8 mouse cellular contexts compared by ENCODE assay signal in the genomic region with DNA sequence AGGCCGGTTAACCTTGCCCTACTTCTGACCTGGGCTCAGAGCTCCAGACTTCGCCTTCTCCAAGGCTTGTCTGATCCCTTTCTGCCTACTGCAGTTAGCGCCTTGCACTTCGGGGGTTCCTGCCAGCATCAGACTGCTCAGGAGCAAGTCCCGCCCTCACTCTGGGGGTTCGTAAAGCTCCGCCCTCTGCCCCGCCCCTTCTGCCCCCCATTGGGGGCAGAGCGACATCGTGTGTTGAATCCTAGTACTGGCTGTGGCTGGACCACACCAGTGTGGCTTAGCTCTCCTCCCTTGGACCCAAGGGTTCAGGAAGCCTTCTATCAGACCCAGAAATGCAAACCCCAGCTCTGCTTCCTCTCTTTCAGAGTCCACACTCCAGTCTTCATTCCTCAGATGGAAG. TPM values are rescaled to one million over a fixed set of nuclear protein-coding genes. Genes with fewer than 3 reads are reported as not detected.
A peak's percentile ranks its signal among the peaks of the same experiment; 100 is the strongest.
DNase-seq lines count a peak whose midpoint lies in the region; ATAC-seq and TF ChIP-seq lines count a peak whose summit lies in the region.

Gene Sbk2, minus strand, starts transcription at position 135 of the 400 bp plus-strand sequence.

- no peak within 1 kb of the TSS for H3K4me3 ChIP-seq in ES-E14 (ENCODE audit: insufficient read depth in 1 of 2, low read depth in 1 of 2, low read length in 2 of 2, poor library complexity in 1 of 2, severe bottlenecking in 1 of 2)
- H3K4me3 ChIP-seq in hindbrain, embryonic 10.5 days = peak within 1 kb of the TSS; percentile 18; the same call in 1 of the 2 replicates
- H3K4me3 ChIP-seq in lung, embryonic 15.5 days = 0 out of 2 replicates have a peak within 1 kb of the TSS, but pooled peaks have one; percentile 5
- H3K4me3 ChIP-seq in thymus, adult 2 months (ENCODE audit: control insufficient read depth, insufficient read depth, low read length) = no peak within 1 kb of the TSS

- no peak within 1 kb of the TSS for H3K9ac ChIP-seq in ES-E14 (ENCODE audit: insufficient read depth, low read depth, low read length, poor library complexity, severe bottlenecking)
- H3K9ac ChIP-seq in lung, embryonic 15.5 days = no peak within 1 kb of the TSS

- peak; percentile 77 for DNase-seq in ES-E14 (ENCODE audit: low read depth, low spot score)
- peak; percentile 43 for DNase-seq in cerebellum, adult 9-10 months
- peak; percentile 20 to 78 for DNase-seq in frontal cortex, adult 2 months (ENCODE audit: extremely low spot score in 1 of 2, low spot score in 1 of 2)
- peak; percentile 62 for DNase-seq in hindbrain, embryonic 10.5 days (ENCODE audit: low spot score)
- DNase-seq in layer of hippocampus, adult 9-11 months = peak; percentile 73
- DNase-seq in ovary, postnatal 10 days (ENCODE audit: low spot score) = peak; percentile 57
- DNase-seq in thymus, adult 2 months = peak; percentile 86

- TF ChIP-seq CTCF in thymus, adult 2 months (IDR thresholded peaks at IDR 0.05; ENCODE audit: borderline replicate concordance, control insufficient read depth, extremely low read depth, insufficient read depth, low read length, poor library complexity) = peak; percentile 69; the same call in 1 of the 2 replicates

- no peak for TF ChIP-seq POLR2A in thymus, adult 2 months (IDR thresholded peaks at IDR 0.05; ENCODE audit: control insufficient read depth, extremely low read depth, insufficient read depth, low read length, poor library complexity)

- peaks cover 0 to 6% of the 10 kb centered on the region in 2 experiments; a peak in 1 of 4 replicates for H3K4me1 ChIP-seq in ES-E14 (ENCODE audit: control insufficient read depth in 2 of 2, insufficient read depth in 2 of 2, low read length in 2 of 2, poor library complexity in 1 of 2)
- 0 out of 2 replicates have a peak, but pooled peaks cover 7% of the 10 kb centered on the region for H3K4me1 ChIP-seq in hindbrain, embryonic 10.5 days (replicated peaks)
- H3K4me1 ChIP-seq in lung, embryonic 15.5 days = peaks cover 4% of the 10 kb centered on the region; the same call in 1 of the 2 replicates
- peaks cover 4% of the 10 kb centered on the region; the same call in 1 of the 2 replicates for H3K4me1 ChIP-seq in thymus, adult 2 months (replicated peaks; ENCODE audit: control insufficient read depth, insufficient read depth, low read length)

- H3K36me3 ChIP-seq in ES-E14 (ENCODE audit: control insufficient read depth, insufficient read depth, low read length, poor library complexity, severe bottlenecking) = no peaks in the 10 kb centered on the region
- H3K36me3 ChIP-seq in hindbrain, embryonic 10.5 days = no peaks in the 10 kb centered on the region
- no peaks in the 10 kb centered on the region for H3K36me3 ChIP-seq in lung, embryonic 15.5 days
- no peaks in the 10 kb centered on the region for H3K36me3 ChIP-seq in thymus, adult 2 months (ENCODE audit: control insufficient read depth, insufficient read depth, low read length)

- H3K27me3 ChIP-seq in hindbrain, embryonic 10.5 days (ENCODE audit: insufficient read depth, poor library complexity, severe bottlenecking) = no peaks in the 10 kb centered on the region
- no peaks in the 10 kb centered on the region for H3K27me3 ChIP-seq in lung, embryonic 15.5 days
- no peaks in the 10 kb centered on the region for H3K27me3 ChIP-seq in thymus, adult 2 months (ENCODE audit: control insufficient read depth, insufficient read depth, low read length)

- peak within 1 kb of the TSS; percentile 27; the same call in 1 of the 2 replicates for H3K4me2 ChIP-seq in lung, embryonic 15.5 days

- peak; percentile 93 for ATAC-seq in lung, embryonic 15.5 days (ENCODE audit: borderline replicate concordance, extremely low read depth, low FRiP score, low TSS enrichment)

- WGBS in hindbrain, embryonic 10.5 days = 9% methylated on average over 10 of the region's 10 CpGs
- 3% methylated on average over 10 of the region's 10 CpGs for WGBS in lung, embryonic 15.5 days
- 3% methylated on average over 10 of the region's 10 CpGs for WGBS in thymus, adult 2 months

- no peaks in the 10 kb centered on the region for H3K9me3 ChIP-seq in ES-E14 (ENCODE audit: control insufficient read depth, insufficient read depth, low read depth, low read length)
- H3K9me3 ChIP-seq in hindbrain, embryonic 10.5 days = 0 out of 2 replicates have a peak, but pooled peaks cover under 1% of the 10 kb centered on the region
- no peaks in the 10 kb centered on the region for H3K9me3 ChIP-seq in lung, embryonic 15.5 days

- H3K27ac ChIP-seq in ES-E14 (ENCODE audit: insufficient read depth, low read depth, low read length, poor library complexity, severe bottlenecking) = no peak within 1 kb of the TSS
- H3K27ac ChIP-seq in hindbrain, embryonic 10.5 days = no peak within 1 kb of the TSS
- H3K27ac ChIP-seq in lung, embryonic 15.5 days = no peak within 1 kb of the TSS
- H3K27ac ChIP-seq in thymus, adult 2 months (ENCODE audit: control insufficient read depth, insufficient read depth, low read length) = no peak within 1 kb of the TSS

- in situ Hi-C loops in ES-E14 (cut with MboI; ENCODE audit: low sequenced_read_pairs in 2 of 2, unreplicated experiment in 2 of 2) = no loop called here

TF ChIP-seq in ES-E14, 5 proteins besides CTCF, POLR2A, EP300 and RAD21:
- no peak for TF ChIP-seq HCFC1 (IDR thresholded peaks at IDR 0.05; ENCODE audit: borderline replicate concordance, insufficient read depth, low read length)
- no peak for TF ChIP-seq MAFK (IDR thresholded peaks at IDR 0.05; ENCODE audit: insufficient read depth, low read depth, low read length)
- no peak for TF ChIP-seq ZNF384 (IDR thresholded peaks at IDR 0.05; ENCODE audit: low read depth, low read length)

RNA-seq across cellular contexts. Expression of gene Sbk2, which starts in this region (rescaled TPM):
- 0.22 and 0.95 TPM in 2 replicates for total RNA-seq in ES-E14 (2012; rRNA removed)
- 0.22 and 0.27 TPM in 2 replicates for polyA plus RNA-seq in frontal cortex, adult 2 months (2012; rRNA removed)
- not detected in 2 replicates for polyA plus RNA-seq in hindbrain, embryonic 10.5 days (2016; fragmentation: Nextera tagmentation; extraction: Ambion mirVana)
- 0.39 and 1.2 TPM in 2 replicates for polyA plus RNA-seq in lung, embryonic 15.5 days (2015; fragmentation: Nextera tagmentation; extraction: Ambion mirVana)
- polyA plus RNA-seq in thymus, adult 2 months (2012; rRNA removed) = 1.5 and 5.4 TPM in 2 replicates

Comparison
In these comparisons a context has a peak if more than half of its experiments do, and no peak if none do; other contexts are left out.
1. Peak in DNase-seq in ES-E14; RNA of the gene not detected or under 1 TPM.
2. Peak in DNase-seq in frontal cortex, adult 2 months; RNA of the gene not detected or under 1 TPM.
3. Peak in DNase-seq and H3K4me3 ChIP-seq in hindbrain, embryonic 10.5 days; RNA of the gene not detected or under 1 TPM.